Mouse (Mus musculus) testis, postnatal 14 days (tissue): Measurements from ENCODE around the gene Fbxo41.
"Not testable (repeated sequence)": the region's sequence is repeated elsewhere in the genome, so short reads cannot be mapped to it uniquely, and the experiment has no call there.

Experiments
- DNase-seq: peaks from one replicate; pipeline ENCODE4 v3.0.0; 2021; ENCODE audit warnings: low spot score

The Fbxo41 gene

GRCm38 (mm10) chr6:85491606-85492005 lies 11.2 kb downstream of the Fbxo41 start:
- no peak for DNase-seq

GRCm38 (mm10) chr6:85490252-85490651 lies 12.5 kb downstream of the Fbxo41 start:
- DNase-seq = no peak

- no peak for DNase-seq
Measured at GRCm38 (mm10) chr6:85489717-85490116, 13.1 kb downstream of the Fbxo41 start.

- DNase-seq = no peak
Measured at GRCm38 (mm10) chr6:85488510-85488909, 14.3 kb downstream of the Fbxo41 start.

- no peak for DNase-seq
Measured at GRCm38 (mm10) chr6:85485738-85486137, 17.1 kb downstream of the Fbxo41 start.

GRCm38 (mm10) chr6:85483843-85484721 lies 18.7 kb downstream of the Fbxo41 start:
- DNase-seq = peak; percentile 39

GRCm38 (mm10) chr6:85480685-85481084 lies 22.1 kb downstream of the Fbxo41 start:
- DNase-seq = peak; percentile 26

GRCm38 (mm10) chr6:85479979-85480378 lies 22.8 kb downstream of the Fbxo41 start:
- DNase-seq = no peak

GRCm38 (mm10) chr6:85478416-85478815 lies 24.4 kb downstream of the Fbxo41 start:
- no peak for DNase-seq

- no peak for DNase-seq
Measured at GRCm38 (mm10) chr6:85477366-85477917, 25.4 kb downstream of the Fbxo41 start.

GRCm38 (mm10) chr6:85475581-85475980 lies 27.2 kb downstream of the Fbxo41 start:
- no peak for DNase-seq

GRCm38 (mm10) chr6:85472542-85472941 lies 30.3 kb downstream of the Fbxo41 start:
- no peak for DNase-seq

GRCm38 (mm10) chr6:85471962-85472361 lies 30.8 kb downstream of the Fbxo41 start:
- no peak for DNase-seq

- no peak for DNase-seq
Measured at GRCm38 (mm10) chr6:85469660-85470430, 32.9 kb downstream of the Fbxo41 start.

GRCm38 (mm10) chr6:85465381-85465780 lies 37.4 kb downstream of the Fbxo41 start:
- no peak for DNase-seq

- DNase-seq = no peak
Measured at GRCm38 (mm10) chr6:85459621-85460020, 43.2 kb downstream of the Fbxo41 start.

- DNase-seq = no peak
Measured at GRCm38 (mm10) chr6:85452816-85453215, 50.0 kb downstream of the Fbxo41 start.

GRCm38 (mm10) chr6:85452411-85452665 lies 50.5 kb downstream of the Fbxo41 start:
- no peak for DNase-seq

- peak; percentile 100 for DNase-seq
Measured at GRCm38 (mm10) chr6:85451664-85452410, 51.0 kb downstream of the Fbxo41 start, which contains the start of gene Pradc1. Gene Pradc1 (minus strand): TSS chr6:85451970.

GRCm38 (mm10) chr6:85450697-85451663 lies 51.8 kb downstream of the Fbxo41 start, which contains the start of gene Cct7:
Gene Cct7 (plus strand): TSS chr6:85451514.
- DNase-seq = peak; percentile 99

GRCm38 (mm10) chr6:85450140-85450539 lies 52.7 kb downstream of the Fbxo41 start:
- not testable (repeated sequence) for DNase-seq
